Mouse (Mus musculus): Measurements from ENCODE around the gene Rest. TPM values are rescaled to one million over a fixed set of nuclear protein-coding genes. Genes with fewer than 3 reads are reported as not detected.
A peak's percentile ranks its signal among the peaks of the same experiment; 100 is the strongest.

Rest gene
- polyA plus RNA-seq, 1 experiment from 2014 or later = 29.0 TPM

GRCm38 (mm10) chr5:77244331-77244987, 20.8 kb upstream of the Rest start:
- ATAC-seq (replicated peaks; ENCODE audit: insufficient number of reproducible peaks, low FRiP score, low TSS enrichment) = no peak
- Histone ChIP-seq H3K4me1 (ENCODE audit: control insufficient read depth, insufficient read depth, low read length) (no peaks in the 10 kb centered on the region), H3K9me3 (replicated peaks; ENCODE audit: control insufficient read depth, low read length) (no peaks in the 10 kb centered on the region), H3K9ac (ENCODE audit: low read depth, low read length) (no peak overlapping the region), H3K4me3 (ENCODE audit: low read depth, low read length) (no peak overlapping the region), H3K4me2 (no peak overlapping the region), H3K27me3 (ENCODE audit: control insufficient read depth, insufficient read depth, low read length) (no peaks in the 10 kb centered on the region), H3K36me3 (ENCODE audit: control insufficient read depth, insufficient read depth, low read length) (no peaks in the 10 kb centered on the region), H3K27ac (ENCODE audit: low read depth, low read length) (no peak overlapping the region)
- 62% methylated on average over 8 of the region's 8 CpGs for WGBS (ENCODE audit: insufficient replicate concordance)

GRCm38 (mm10) chr5:77245463-77245786, 19.9 kb upstream of the Rest start:
- Histone ChIP-seq H3K27me3 (ENCODE audit: control insufficient read depth, insufficient read depth, low read length) (no peaks in the 10 kb centered on the region), H3K9me3 (replicated peaks; ENCODE audit: control insufficient read depth, low read length) (no peaks in the 10 kb centered on the region), H3K36me3 (ENCODE audit: control insufficient read depth, insufficient read depth, low read length) (no peaks in the 10 kb centered on the region), H3K9ac (ENCODE audit: low read depth, low read length) (peak overlapping the region; percentile 34; the same call in 1 of the 2 replicates), H3K27ac (ENCODE audit: low read depth, low read length) (no peak overlapping the region), H3K4me1 (ENCODE audit: control insufficient read depth, insufficient read depth, low read length) (no peaks in the 10 kb centered on the region), H3K4me2 (peak overlapping the region; percentile 57), H3K4me3 (ENCODE audit: low read depth, low read length) (no peak overlapping the region)
- ATAC-seq (replicated peaks; ENCODE audit: insufficient number of reproducible peaks, low FRiP score, low TSS enrichment) = no peak
- WGBS (ENCODE audit: insufficient replicate concordance) = 48% methylated on average over 7 of the region's 7 CpGs

GRCm38 (mm10) chr5:77245787-77246671, 19.3 kb upstream of the Rest start:
- peak overlapping the region; percentile 34; the same call in 1 of the 2 replicates for H3K9ac ChIP-seq (ENCODE audit: low read depth, low read length)
- no peak overlapping the region for H3K4me3 ChIP-seq (ENCODE audit: low read depth, low read length)
- H3K9me3 ChIP-seq (replicated peaks; ENCODE audit: control insufficient read depth, low read length) = no peaks in the 10 kb centered on the region
- H3K27me3 ChIP-seq (ENCODE audit: control insufficient read depth, insufficient read depth, low read length) = no peaks in the 10 kb centered on the region
- no peak overlapping the region for H3K27ac ChIP-seq (ENCODE audit: low read depth, low read length)
- WGBS (ENCODE audit: insufficient replicate concordance) = 40% methylated on average over 26 of the region's 26 CpGs
- no peaks in the 10 kb centered on the region for H3K4me1 ChIP-seq (ENCODE audit: control insufficient read depth, insufficient read depth, low read length)
- ATAC-seq (replicated peaks; ENCODE audit: insufficient number of reproducible peaks, low FRiP score, low TSS enrichment) = no peak
- H3K36me3 ChIP-seq (ENCODE audit: control insufficient read depth, insufficient read depth, low read length) = no peaks in the 10 kb centered on the region
- H3K4me2 ChIP-seq = peak overlapping the region; percentile 57

- Histone ChIP-seq H3K27ac (ENCODE audit: low read depth, low read length) (no peak overlapping the region), H3K9ac (ENCODE audit: low read depth, low read length) (no peak overlapping the region), H3K9me3 (replicated peaks; ENCODE audit: control insufficient read depth, low read length) (no peaks in the 10 kb centered on the region), H3K36me3 (ENCODE audit: control insufficient read depth, insufficient read depth, low read length) (no peaks in the 10 kb centered on the region), H3K4me2 (no peak overlapping the region), H3K4me3 (ENCODE audit: low read depth, low read length) (no peak overlapping the region), H3K27me3 (ENCODE audit: control insufficient read depth, insufficient read depth, low read length) (no peaks in the 10 kb centered on the region), H3K4me1 (ENCODE audit: control insufficient read depth, insufficient read depth, low read length) (no peaks in the 10 kb centered on the region)
- 62% methylated on average over 9 of the region's 9 CpGs for WGBS (ENCODE audit: insufficient replicate concordance)
- ATAC-seq (replicated peaks; ENCODE audit: insufficient number of reproducible peaks, low FRiP score, low TSS enrichment) = no peak
These were observed 15.2 kb upstream of the Rest start for GRCm38 (mm10) chr5:77250083-77250482.

- ATAC-seq (replicated peaks; ENCODE audit: insufficient number of reproducible peaks, low FRiP score, low TSS enrichment) = no peak
- Histone ChIP-seq H3K36me3 (ENCODE audit: control insufficient read depth, insufficient read depth, low read length) (no peaks in the 10 kb centered on the region), H3K4me3 (ENCODE audit: low read depth, low read length) (no peak overlapping the region)
These were observed 13.6 kb upstream of the Rest start for GRCm38 (mm10) chr5:77251656-77252055.

GRCm38 (mm10) chr5:77252115-77252827, 13.0 kb upstream of the Rest start:
- WGBS (ENCODE audit: insufficient replicate concordance) = 71% methylated on average over 8 of the region's 8 CpGs
- Histone ChIP-seq H3K4me2 (no peak overlapping the region), H3K9ac (ENCODE audit: low read depth, low read length) (no peak overlapping the region), H3K36me3 (ENCODE audit: control insufficient read depth, insufficient read depth, low read length) (no peaks in the 10 kb centered on the region), H3K27me3 (ENCODE audit: control insufficient read depth, insufficient read depth, low read length) (no peaks in the 10 kb centered on the region), H3K4me3 (ENCODE audit: low read depth, low read length) (no peak overlapping the region), H3K27ac (ENCODE audit: low read depth, low read length) (no peak overlapping the region), H3K9me3 (replicated peaks; ENCODE audit: control insufficient read depth, low read length) (no peaks in the 10 kb centered on the region), H3K4me1 (ENCODE audit: control insufficient read depth, insufficient read depth, low read length) (no peaks in the 10 kb centered on the region)
- ATAC-seq (replicated peaks; ENCODE audit: insufficient number of reproducible peaks, low FRiP score, low TSS enrichment) = no peak

More at GRCm38 (mm10) chr5:77251656-77252055, 13.6 kb upstream of the Rest start:
- no peaks in the 10 kb centered on the region for H3K4me1 ChIP-seq (ENCODE audit: control insufficient read depth, insufficient read depth, low read length)
- no peak overlapping the region for H3K9ac ChIP-seq (ENCODE audit: low read depth, low read length)
- WGBS (ENCODE audit: insufficient replicate concordance) = 53% methylated on average over 5 of the region's 5 CpGs
- H3K9me3 ChIP-seq (replicated peaks; ENCODE audit: control insufficient read depth, low read length) = no peaks in the 10 kb centered on the region
- no peak overlapping the region for H3K27ac ChIP-seq (ENCODE audit: low read depth, low read length)
- H3K4me2 ChIP-seq = no peak overlapping the region
- no peaks in the 10 kb centered on the region for H3K27me3 ChIP-seq (ENCODE audit: control insufficient read depth, insufficient read depth, low read length)

GRCm38 (mm10) chr5:77253154-77253553, 12.1 kb upstream of the Rest start:
- no peaks in the 10 kb centered on the region for H3K4me1 ChIP-seq (ENCODE audit: control insufficient read depth, insufficient read depth, low read length)
- whole genome bisulfite sequencing (ENCODE audit: insufficient replicate concordance) = 82% methylated on average over 1 of the region's 1 CpGs
- no peaks in the 10 kb centered on the region for H3K9me3 ChIP-seq (replicated peaks; ENCODE audit: control insufficient read depth, low read length)
- no peak for ATAC-seq (replicated peaks; ENCODE audit: insufficient number of reproducible peaks, low FRiP score, low TSS enrichment)
- H3K36me3 ChIP-seq (ENCODE audit: control insufficient read depth, insufficient read depth, low read length) = no peaks in the 10 kb centered on the region
- no peak overlapping the region for H3K9ac ChIP-seq (ENCODE audit: low read depth, low read length)
- H3K4me2 ChIP-seq = no peak overlapping the region
- H3K4me3 ChIP-seq (ENCODE audit: low read depth, low read length) = no peak overlapping the region
- no peaks in the 10 kb centered on the region for H3K27me3 ChIP-seq (ENCODE audit: control insufficient read depth, insufficient read depth, low read length)
- H3K27ac ChIP-seq (ENCODE audit: low read depth, low read length) = no peak overlapping the region

GRCm38 (mm10) chr5:77254402-77254801, 10.9 kb upstream of the Rest start:
- Histone ChIP-seq H3K36me3 (ENCODE audit: control insufficient read depth, insufficient read depth, low read length) (no peaks in the 10 kb centered on the region), H3K9ac (ENCODE audit: low read depth, low read length) (no peak overlapping the region), H3K4me3 (ENCODE audit: low read depth, low read length) (no peak overlapping the region), H3K4me1 (ENCODE audit: control insufficient read depth, insufficient read depth, low read length) (no peaks in the 10 kb centered on the region), H3K27ac (ENCODE audit: low read depth, low read length) (no peak overlapping the region), H3K4me2 (no peak overlapping the region), H3K9me3 (replicated peaks; ENCODE audit: control insufficient read depth, low read length) (no peaks in the 10 kb centered on the region), H3K27me3 (ENCODE audit: control insufficient read depth, insufficient read depth, low read length) (no peaks in the 10 kb centered on the region)
- ATAC-seq (replicated peaks; ENCODE audit: insufficient number of reproducible peaks, low FRiP score, low TSS enrichment) = no peak
- 51% methylated on average over 3 of the region's 3 CpGs for WGBS (ENCODE audit: insufficient replicate concordance)

Measured in heart, embryonic 11.5 days (tissue).